Mouse (Mus musculus) C2C12 (cell line): ENCODE measurements around the gene Amz1.

Experiments
- CTCF ChIP-seq: IDR thresholded peaks from one replicate; pipeline ENCODE4 v1.5.1; 2011; ENCODE audit not compliant: control insufficient read depth, insufficient read depth, insufficient read length
- FOSL1 ChIP-seq: IDR thresholded peaks from one replicate; pipeline ENCODE4 v1.8.0; 2011; ENCODE audit warnings: mild to moderate bottlenecking, low read length; ENCODE audit not compliant: poor library complexity, insufficient read depth, severe bottlenecking
- MAX ChIP-seq: IDR thresholded peaks from one replicate; pipeline ENCODE4 v1.6.1; 2011; ENCODE audit warnings: mild to moderate bottlenecking, control low read depth

GRCm38 (mm10) chr5:140762540-140762939, 38.6 kb downstream of the Amz1 start:
- TF ChIP-seq FOSL1 (no peak), CTCF (no peak), MAX (no peak)
